Mouse (Mus musculus): ENCODE measurements around the gene Kcna10.

Gene Kcna10

GRCm38 (mm10) chr3:107182756-107183155, at the start of gene Kcna10:
Kcna10 (plus strand) TSS chr3:107183056.
- DNase-seq (ENCODE audit: low spot score in 2 of 2) = no peak

- no peak for DNase-seq (ENCODE audit: low spot score in 2 of 2)
These were observed 48.4 kb upstream of the Kcna10 start for GRCm38 (mm10) chr3:107134457-107134856.

- no peak for DNase-seq (ENCODE audit: low spot score in 2 of 2)
These were observed 35.7 kb upstream of the Kcna10 start for GRCm38 (mm10) chr3:107147126-107147525.

GRCm38 (mm10) chr3:107149006-107149405, 33.9 kb upstream of the Kcna10 start:
- peak in 1 of 2 experiments; percentile 14 for DNase-seq (ENCODE audit: low spot score in 2 of 2)

GRCm38 (mm10) chr3:107150469-107150868, 32.4 kb upstream of the Kcna10 start:
- DNase-seq (ENCODE audit: low spot score in 2 of 2) = no peak

- no peak for DNase-seq (ENCODE audit: low spot score in 2 of 2)
These were observed 31.9 kb upstream of the Kcna10 start for GRCm38 (mm10) chr3:107150872-107151540.

GRCm38 (mm10) chr3:107153772-107154655, 28.8 kb upstream of the Kcna10 start:
- no peak for DNase-seq (ENCODE audit: low spot score in 2 of 2)

- DNase-seq (ENCODE audit: low spot score in 2 of 2) = no peak
These were observed 24.0 kb upstream of the Kcna10 start for GRCm38 (mm10) chr3:107158856-107159255.

- DNase-seq (ENCODE audit: low spot score in 2 of 2) = no peak
These were observed 23.4 kb upstream of the Kcna10 start for GRCm38 (mm10) chr3:107159418-107159817.

GRCm38 (mm10) chr3:107159859-107160324, 23.0 kb upstream of the Kcna10 start:
- no peak for DNase-seq (ENCODE audit: low spot score in 2 of 2)

- no peak for DNase-seq (ENCODE audit: low spot score in 2 of 2)
These were observed 20.1 kb upstream of the Kcna10 start for GRCm38 (mm10) chr3:107162741-107163140.

- DNase-seq (ENCODE audit: low spot score in 2 of 2) = no peak
These were observed 13.3 kb upstream of the Kcna10 start for GRCm38 (mm10) chr3:107169552-107169951.

- no peak for DNase-seq (ENCODE audit: low spot score in 2 of 2)
These were observed 10.9 kb upstream of the Kcna10 start for GRCm38 (mm10) chr3:107171964-107172363.

- no peak for DNase-seq (ENCODE audit: low spot score in 2 of 2)
These were observed 10.3 kb upstream of the Kcna10 start for GRCm38 (mm10) chr3:107172556-107172955.

GRCm38 (mm10) chr3:107175486-107175885, 7.4 kb upstream of the Kcna10 start:
- DNase-seq (ENCODE audit: low spot score in 2 of 2) = no peak

- DNase-seq (ENCODE audit: low spot score in 2 of 2) = no peak
These were observed 6.4 kb upstream of the Kcna10 start for GRCm38 (mm10) chr3:107176501-107176900.

GRCm38 (mm10) chr3:107180860-107181259, 2.0 kb upstream of the Kcna10 start:
- no peak for DNase-seq (ENCODE audit: low spot score in 2 of 2)

GRCm38 (mm10) chr3:107183178-107183577, 322 bp downstream of the Kcna10 start:
- DNase-seq (ENCODE audit: low spot score in 2 of 2) = no peak

GRCm38 (mm10) chr3:107185597-107185996, 2.7 kb downstream of the Kcna10 start:
- no peak for DNase-seq (ENCODE audit: low spot score in 2 of 2)

GRCm38 (mm10) chr3:107187022-107187421, 4.2 kb downstream of the Kcna10 start:
- DNase-seq (ENCODE audit: low spot score in 2 of 2) = no peak

- no peak for DNase-seq (ENCODE audit: low spot score in 2 of 2)
These were observed 5.5 kb downstream of the Kcna10 start for GRCm38 (mm10) chr3:107188226-107188899.
